Mouse (Mus musculus) activated CD4-positive, CD25-positive, alpha-beta regulatory T cell, adult 9 weeks (primary cell): Measurements from ENCODE around the gene Hist1h2bl. TPM values are rescaled to one million over a fixed set of nuclear protein-coding genes. Genes with fewer than 3 reads are reported as not detected.

Experiments
- polyA plus RNA-seq: library from polyadenylated mRNA; unstranded; fragments of 100-300 nt; shearing (Covaris generic); gene quantifications from one replicate; pipeline ENCODE4 v1.2.1, GENCODE M21; 2017

Gene Hist1h2bl
- not detected for polyA plus RNA-seq

GRCm38 (mm10) chr13:21715864-21716539 is at the start of gene Hist1h2bl, which contains the start of gene Hist1h2ai:
Hist1h2bl (minus strand) TSS chr13:21716143.
Hist1h2ai (plus strand) TSS chr13:21716422.

GRCm38 (mm10) chr13:21753524-21754285 is 37.8 kb upstream of the Hist1h2bl start, which contains the start of the genes Hist1h2ak and Hist1h2bn:
Hist1h2ak (minus strand) TSS chr13:21753827.
Hist1h2bn (plus strand) TSS chr13:21754123.

GRCm38 (mm10) chr13:21750159-21751017 is 34.4 kb upstream of the Hist1h2bl start, which contains the start of gene Hist1h4k:
Hist1h4k (minus strand) TSS chr13:21750505.

GRCm38 (mm10) chr13:21734906-21735767 is 19.2 kb upstream of the Hist1h2bl start, which contains the start of gene Hist1h4j:
Hist1h4j (plus strand) TSS chr13:21735064.

GRCm38 (mm10) chr13:21721757-21722372 is 5.9 kb upstream of the Hist1h2bl start, which contains the start of gene Hist1h2bm:
Hist1h2bm (plus strand) TSS chr13:21722044.

GRCm38 (mm10) chr13:21717397-21718357 is 1.7 kb upstream of the Hist1h2bl start, which contains the start of gene Hist1h3h:
Hist1h3h (plus strand) TSS chr13:21717659.

GRCm38 (mm10) chr13:21697811-21698210 is 18.1 kb downstream of the Hist1h2bl start, which contains the start of gene Olfr1359:
Olfr1359 (plus strand) TSS chr13:21698111.

GRCm38 (mm10) chr13:21677305-21677704 is 38.6 kb downstream of the Hist1h2bl start, which contains the start of gene Olfr1360:
Olfr1360 (minus strand) TSS chr13:21677405.

Other genes with a start within 250 kb of the Hist1h2bl start
- gene Nkapl, start 247.6 kb downstream of the Hist1h2bl start, polyA plus RNA-seq = not detected
- not detected for gene Zkscan4, start 237.2 kb downstream of the Hist1h2bl start, polyA plus RNA-seq
- not detected for gene Gm10065, start 236.7 kb downstream of the Hist1h2bl start, polyA plus RNA-seq
- not detected for gene AK157302, start 220.9 kb downstream of the Hist1h2bl start, polyA plus RNA-seq
- 14.1 TPM for gene Gm11273, start 214.7 kb downstream of the Hist1h2bl start, polyA plus RNA-seq
- 9.4 TPM for gene Zkscan8, start 185.0 kb downstream of the Hist1h2bl start, polyA plus RNA-seq
- gene Olfr1366, start 173.3 kb downstream of the Hist1h2bl start, polyA plus RNA-seq = not detected
- gene Olfr1535, start 156.2 kb downstream of the Hist1h2bl start, polyA plus RNA-seq = not detected
- not detected for gene Olfr1364, start 134.4 kb downstream of the Hist1h2bl start, polyA plus RNA-seq
- gene Olfr1362, start 102.1 kb downstream of the Hist1h2bl start, polyA plus RNA-seq = not detected
- not detected for gene Olfr11, start 73.6 kb downstream of the Hist1h2bl start, polyA plus RNA-seq
- gene Olfr1361, start 52.8 kb downstream of the Hist1h2bl start, polyA plus RNA-seq = not detected
- not detected for gene Olfr1360, start 38.7 kb downstream of the Hist1h2bl start, polyA plus RNA-seq
- not detected for gene Olfr1359, start 18.0 kb downstream of the Hist1h2bl start, polyA plus RNA-seq
- gene Hist1h2ai, start 279 bp upstream of the Hist1h2bl start, polyA plus RNA-seq = not detected
- not detected for gene Hist1h3h, start 1.5 kb upstream of the Hist1h2bl start, polyA plus RNA-seq
- 0.72 TPM for gene Hist1h2bm, start 5.9 kb upstream of the Hist1h2bl start, polyA plus RNA-seq
- gene Hist1h4j, start 18.9 kb upstream of the Hist1h2bl start, polyA plus RNA-seq = 0.42 TPM
- 15.6 TPM for gene Hist1h4k, start 34.4 kb upstream of the Hist1h2bl start, polyA plus RNA-seq
- gene Hist1h2ak, start 37.7 kb upstream of the Hist1h2bl start, polyA plus RNA-seq = 2.0 TPM
- gene Hist1h2bn, start 38.0 kb upstream of the Hist1h2bl start, polyA plus RNA-seq = 2.6 TPM
- gene Hist1h1b, start 64.5 kb upstream of the Hist1h2bl start, polyA plus RNA-seq = 10.2 TPM
- gene Hist1h3i, start 67.2 kb upstream of the Hist1h2bl start, polyA plus RNA-seq = not detected
- gene Hist1h2an, start 71.1 kb upstream of the Hist1h2bl start, polyA plus RNA-seq = not detected
- gene Hist1h2bp, start 71.3 kb upstream of the Hist1h2bl start, polyA plus RNA-seq = 1.8 TPM
- 9.2 TPM for gene Hist1h2bq, start 94.1 kb upstream of the Hist1h2bl start, polyA plus RNA-seq
- gene Hist1h2ao, start 94.3 kb upstream of the Hist1h2bl start, polyA plus RNA-seq = not detected
- 32.8 TPM for gene Hist1h4m, start 95.6 kb upstream of the Hist1h2bl start, polyA plus RNA-seq
- gene Hist1h4n, start 116.1 kb upstream of the Hist1h2bl start, polyA plus RNA-seq = 20.2 TPM
- 122 TPM for gene Hist1h2ap, start 117.4 kb upstream of the Hist1h2bl start, polyA plus RNA-seq
- gene Hist1h2br, start 117.6 kb upstream of the Hist1h2bl start, polyA plus RNA-seq = 8.9 TPM
- 0.32 TPM for gene Zfp184, start 229.0 kb upstream of the Hist1h2bl start, polyA plus RNA-seq